Mouse (Mus musculus): ENCODE data around the gene Fut2.
"Not testable (repeated sequence)": the region's sequence is repeated elsewhere in the genome, so short reads cannot be mapped to it uniquely, and the experiment has no call there.

The Fut2 gene

DNA sequence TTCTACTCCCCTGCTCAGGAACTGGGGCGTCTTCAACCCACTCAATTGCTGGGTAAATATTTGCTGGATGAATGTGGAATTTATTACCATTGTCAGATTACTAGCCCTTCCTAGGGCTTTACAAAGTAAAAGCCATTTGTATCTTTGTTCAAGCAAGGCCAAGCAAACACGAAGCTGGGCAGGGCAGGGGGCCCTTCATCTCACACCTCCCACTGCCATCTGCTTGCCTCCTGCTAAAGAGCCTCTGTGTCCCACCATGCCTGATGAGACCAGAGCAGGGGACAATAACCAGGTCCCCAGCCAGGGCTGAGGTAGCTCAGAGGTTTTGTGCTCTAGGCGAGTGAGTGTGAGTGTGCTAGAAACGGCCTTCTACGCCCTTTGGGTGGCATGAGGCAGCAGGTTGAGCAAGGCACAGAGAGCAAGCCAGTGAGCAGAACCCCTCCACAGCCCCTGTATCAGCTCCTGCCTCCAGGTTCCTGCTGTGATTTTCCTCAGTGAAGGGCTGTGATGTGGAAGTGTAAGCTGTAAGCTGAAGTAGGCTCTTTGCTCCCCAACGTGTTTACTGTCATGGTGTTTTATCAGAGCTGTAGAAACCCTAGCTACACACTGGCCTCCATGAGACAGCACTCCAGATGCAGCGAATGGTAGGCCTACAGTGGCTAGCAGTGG, 11.6 kb upstream of the Fut2 start:
- no peak for DNase-seq (ENCODE audit: low spot score in 2 of 2)

DNA sequence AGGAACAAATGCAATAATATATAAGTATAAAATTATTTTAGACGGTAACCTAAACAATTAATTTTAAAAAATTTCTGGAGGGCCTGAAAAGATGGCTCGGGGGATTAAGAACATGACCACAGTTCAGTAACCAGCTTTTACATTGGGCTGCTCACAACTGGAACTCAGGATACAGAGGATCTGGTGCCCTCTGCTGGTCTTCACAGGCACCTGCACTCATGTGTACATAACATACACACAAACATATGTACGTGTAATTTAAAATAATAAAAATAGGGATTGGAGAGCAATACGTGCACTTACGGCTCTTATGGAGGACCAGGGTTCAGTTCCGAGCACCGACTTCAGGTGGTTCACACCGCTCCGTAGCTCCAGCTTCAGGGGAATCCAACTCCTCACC, 2.7 kb upstream of the Fut2 start:
- no peak for DNase-seq (ENCODE audit: low spot score in 2 of 2)

DNA sequence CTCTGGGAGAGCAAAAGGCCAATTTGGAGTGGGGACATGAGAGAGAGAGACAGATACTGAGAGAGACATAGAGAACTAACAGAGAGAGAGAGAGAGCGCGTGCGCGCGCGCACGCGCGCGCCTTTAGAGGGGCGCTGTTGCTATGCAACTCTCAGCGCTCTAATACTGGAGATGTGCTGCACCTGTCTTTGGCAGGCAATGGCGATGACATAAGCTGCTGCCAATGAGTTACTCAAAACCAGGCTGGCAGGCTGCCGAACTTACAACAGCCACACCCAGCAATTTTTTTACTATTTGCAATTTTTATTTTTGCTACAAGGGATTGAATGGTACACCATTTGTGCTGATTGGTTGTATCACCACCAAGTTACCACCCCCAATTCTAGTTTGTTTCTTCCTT, 1.6 kb upstream of the Fut2 start:
- no peak for DNase-seq (ENCODE audit: low spot score in 2 of 2)

- no peak for DNase-seq (ENCODE audit: low spot score in 2 of 2)
Measured at GRCm38 (mm10) chr7:45665303-45666138, 673 bp downstream of the Fut2 start.

DNA sequence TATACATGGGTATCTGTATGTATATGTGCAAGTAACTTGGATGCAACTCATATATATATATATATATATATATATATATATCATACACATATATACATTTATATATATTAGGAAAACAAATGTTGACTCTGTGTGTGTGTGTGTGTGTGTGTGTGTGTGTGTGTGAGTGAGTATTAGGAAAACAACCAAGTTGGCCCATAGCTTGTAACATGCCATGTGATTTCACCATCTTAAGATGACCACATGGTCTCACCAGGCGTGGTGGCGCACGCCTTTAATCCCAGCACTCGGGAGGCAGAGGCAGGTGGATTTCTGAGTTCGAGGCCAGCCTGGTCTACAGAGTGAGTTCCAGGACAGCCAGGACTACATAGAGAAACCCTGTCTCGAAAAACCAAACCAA, 4.5 kb downstream of the Fut2 start:
- not testable (repeated sequence) for DNase-seq (ENCODE audit: low spot score in 2 of 2)

- no peak for DNase-seq (ENCODE audit: low spot score in 2 of 2)
Measured at GRCm38 (mm10) chr7:45660746-45661478, 5.3 kb downstream of the Fut2 start.

- DNase-seq (ENCODE audit: low spot score in 2 of 2): no peak
Measured at GRCm38 (mm10) chr7:45654424-45655047, 11.7 kb downstream of the Fut2 start.

DNA sequence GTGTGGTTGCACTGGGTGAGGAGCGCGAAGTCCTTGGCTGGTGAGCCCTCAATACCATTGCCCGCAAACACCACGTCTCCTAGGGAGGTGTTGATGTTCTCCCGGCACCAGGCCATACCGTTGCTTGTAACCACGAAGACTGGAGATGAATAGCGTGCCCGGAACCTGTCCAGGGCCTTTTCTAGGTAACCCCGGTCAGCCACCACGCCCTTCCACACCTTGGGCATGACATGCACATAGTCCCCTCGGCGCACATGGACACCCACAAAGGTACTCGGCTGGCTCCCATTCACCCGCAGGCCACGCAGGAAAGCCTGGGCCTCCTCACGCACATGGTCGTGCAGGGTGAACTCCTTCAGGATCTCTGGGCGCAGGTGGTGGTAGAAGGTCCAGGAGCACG, 15.7 kb downstream of the Fut2 start:
- not testable (repeated sequence) for DNase-seq (ENCODE audit: low spot score in 2 of 2)

- no peak for DNase-seq (ENCODE audit: low spot score in 2 of 2)
Measured at GRCm38 (mm10) chr7:45649351-45649750, 16.8 kb downstream of the Fut2 start.

- DNase-seq (ENCODE audit: low spot score in 2 of 2): no peak
Measured at GRCm38 (mm10) chr7:45646671-45647070, 19.5 kb downstream of the Fut2 start.

- no peak for DNase-seq (ENCODE audit: low spot score in 2 of 2)
Measured at GRCm38 (mm10) chr7:45645591-45645971, 20.6 kb downstream of the Fut2 start.

- DNase-seq (ENCODE audit: low spot score in 2 of 2): no peak
Measured at GRCm38 (mm10) chr7:45644872-45645590, 21.2 kb downstream of the Fut2 start.

GRCm38 (mm10) chr7:45644183-45644582, 22.0 kb downstream of the Fut2 start:
- DNase-seq (ENCODE audit: low spot score in 2 of 2): peak; percentile 59 to 69

GRCm38 (mm10) chr7:45643441-45644178, 22.6 kb downstream of the Fut2 start:
- peak; percentile 89 to 95 for DNase-seq (ENCODE audit: low spot score in 2 of 2)

DNA sequence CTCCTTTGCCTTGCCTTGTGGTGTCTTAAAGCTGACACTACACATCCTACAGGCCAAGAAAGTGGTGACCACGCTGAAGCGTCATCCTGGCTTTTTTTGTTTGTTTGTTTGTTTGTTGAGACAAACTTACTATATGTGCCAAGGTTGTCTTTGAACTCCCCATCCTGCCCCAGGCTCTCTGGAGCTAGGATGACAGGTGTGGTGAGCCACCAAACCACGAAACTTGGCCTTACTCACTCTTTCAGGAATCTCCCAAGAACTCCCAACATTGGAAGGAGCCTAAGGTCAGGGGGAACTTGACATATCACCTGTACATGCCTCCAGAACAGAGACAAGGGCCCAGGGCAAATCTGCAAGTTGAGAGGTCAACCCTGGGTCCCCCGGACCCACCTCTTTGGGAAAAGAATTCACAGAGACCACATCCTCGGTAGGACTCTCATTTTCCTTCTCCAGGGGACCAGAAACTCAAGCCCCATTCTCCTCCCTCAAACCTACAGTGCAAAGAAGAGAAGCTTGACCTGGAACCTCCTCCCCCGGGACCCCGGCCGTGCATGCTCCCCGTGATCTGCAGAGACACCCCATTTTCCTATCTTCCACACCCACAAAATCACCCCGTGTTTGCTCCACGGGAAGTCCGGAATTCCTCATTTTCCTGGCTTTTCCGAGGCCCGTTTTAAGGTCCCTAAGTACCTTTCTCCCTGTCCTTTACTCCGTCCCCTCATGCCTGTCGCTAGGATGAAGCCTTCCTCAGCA, 23.5 kb downstream of the Fut2 start:
- no peak for DNase-seq (ENCODE audit: low spot score in 2 of 2)

GRCm38 (mm10) chr7:45642083-45642482, 24.1 kb downstream of the Fut2 start:
- DNase-seq (ENCODE audit: low spot score in 2 of 2): no peak

DNA sequence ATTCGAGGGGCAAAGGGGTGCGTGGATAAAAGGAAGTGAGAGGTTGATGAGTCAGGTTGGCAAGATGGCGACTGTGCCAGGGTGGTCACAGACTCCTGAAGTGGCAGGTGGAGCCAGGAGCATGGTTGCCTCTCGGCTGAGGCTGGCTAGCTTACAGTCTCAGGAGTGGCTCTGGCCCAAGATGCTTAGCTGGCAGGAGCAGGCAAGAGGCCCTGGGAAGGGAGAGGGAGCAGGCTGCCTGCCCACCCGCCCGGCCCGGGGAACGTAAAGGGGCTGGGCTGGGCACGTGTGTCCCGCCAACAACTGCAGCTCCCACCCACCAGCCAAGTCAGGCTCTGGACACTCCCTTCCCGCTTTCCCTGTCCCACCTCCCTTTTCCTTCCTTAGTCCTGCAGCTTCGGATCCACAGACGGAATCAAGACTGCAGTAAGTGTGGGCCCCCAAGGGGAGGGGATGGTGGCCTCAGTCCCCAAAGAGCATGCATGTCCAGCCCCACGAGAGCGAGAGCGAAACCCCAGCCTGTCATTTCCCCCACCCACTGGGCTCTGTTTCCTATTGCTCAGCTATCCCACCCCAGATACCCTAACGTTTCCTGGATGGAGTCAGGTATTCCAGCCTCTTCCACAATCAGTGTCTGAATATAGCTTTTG, 24.7 kb downstream of the Fut2 start:
- no peak for DNase-seq (ENCODE audit: low spot score in 2 of 2)

DNA sequence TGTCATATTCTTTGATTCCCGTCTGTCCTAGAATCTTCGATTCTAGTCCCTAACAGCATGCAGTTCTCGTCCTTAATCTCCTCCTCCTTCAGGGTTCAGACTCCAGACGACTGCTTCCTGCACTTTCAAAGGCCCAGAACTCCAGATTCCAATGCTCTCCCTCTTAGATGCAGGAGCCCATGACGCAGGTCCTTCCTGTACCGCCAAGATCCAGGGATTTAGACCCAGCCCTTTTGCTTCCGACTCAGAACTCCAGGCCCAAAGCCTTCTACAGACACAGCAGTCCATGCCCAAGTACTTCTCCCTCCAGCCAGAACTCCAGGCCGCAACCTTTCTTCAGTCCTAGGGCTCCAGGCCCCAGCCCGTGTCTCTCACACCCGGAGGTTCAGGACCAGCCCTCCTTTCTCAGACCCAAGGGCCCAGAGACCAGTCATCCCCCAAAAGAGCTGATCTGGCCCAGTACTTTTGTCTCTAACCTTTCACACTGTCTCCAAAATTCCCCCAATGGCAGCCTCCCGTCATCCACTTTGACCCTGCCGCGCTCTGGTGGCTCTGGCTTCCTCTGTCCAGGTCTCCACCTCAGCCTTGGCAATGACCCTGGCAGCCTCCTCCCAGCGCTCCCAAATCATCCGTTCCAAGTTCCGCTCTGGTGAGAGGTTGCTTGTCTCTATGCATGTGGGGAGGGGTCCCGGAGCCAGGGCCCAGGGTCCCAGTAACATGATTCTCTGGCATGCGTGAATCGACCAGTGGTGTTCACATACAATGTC, 25.8 kb downstream of the Fut2 start:
- DNase-seq (ENCODE audit: low spot score in 2 of 2): no peak

DNA sequence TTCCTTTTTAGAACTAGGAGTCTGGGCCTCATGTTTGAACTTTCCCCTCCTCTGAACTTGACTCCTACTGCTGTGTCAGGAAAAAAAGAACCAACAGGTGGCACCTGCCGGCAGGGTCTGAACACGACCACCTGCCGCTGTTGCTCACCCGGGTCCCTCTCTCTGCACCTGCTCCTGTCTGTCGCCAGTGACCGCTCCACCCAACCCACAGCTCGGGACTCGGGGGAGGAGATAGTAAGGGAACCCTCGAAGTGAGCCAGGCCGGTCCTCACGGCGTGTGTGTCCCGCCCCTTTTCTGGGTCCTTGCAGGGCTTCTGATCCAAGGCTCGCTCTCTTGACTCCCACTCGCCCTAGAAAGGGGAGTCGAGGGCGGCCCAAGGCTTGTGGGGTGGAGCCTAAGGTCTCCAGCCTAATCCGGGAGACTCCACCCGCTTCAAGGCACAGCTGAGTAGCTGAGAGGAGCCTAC, 26.6 kb downstream of the Fut2 start, which contains the start of gene Mamstr:
TSS of gene Mamstr (plus strand) at position 417 of the 467 bp plus-strand sequence.
- DNase-seq (ENCODE audit: low spot score in 2 of 2): no peak

Measured in frontal cortex, postnatal 10 days (tissue).